Mouse (Mus musculus): ENCODE measurements around the gene Alg1.

DNA sequence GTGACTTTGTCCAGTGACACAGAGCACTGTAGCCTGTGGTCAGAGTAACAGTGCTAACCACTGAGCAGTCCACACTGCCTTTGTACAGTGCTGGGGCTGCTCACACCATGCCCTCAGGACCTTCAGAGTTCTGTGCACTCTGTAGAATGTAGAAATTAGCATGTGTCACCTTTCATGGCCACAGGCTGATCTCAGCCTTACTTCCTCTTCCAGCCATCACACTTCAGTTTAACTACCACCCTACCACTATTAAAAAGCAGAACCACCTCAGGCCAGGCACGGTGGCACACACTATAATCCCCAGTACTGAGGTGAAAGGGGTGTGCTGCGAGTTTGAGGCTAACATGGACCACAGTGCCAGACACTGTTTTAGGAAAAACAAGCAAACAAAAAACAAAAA is 23.1 kb upstream of the Alg1 start:
- TF ChIP-seq CTCF (IDR thresholded peaks at IDR 0.05; ENCODE audit: low read depth) (no peak), EP300 (IDR thresholded peaks at IDR 0.05; ENCODE audit: low read depth) (no peak)

Data from liver, postnatal 0 days (tissue).